Mouse (Mus musculus): ENCODE data around the gene Hopx. TPM values are rescaled to one million over a fixed set of nuclear protein-coding genes. Genes with fewer than 3 reads are reported as not detected.

The Hopx gene
- total and polyA plus RNA-seq, 2 experiments from 2014 or later, result 7.3 to 69.6 TPM

- H3K9ac ChIP-seq (replicated peaks; ENCODE audit: low read length), result no peak overlapping the region
- H3K36me3 ChIP-seq (ENCODE audit: insufficient read depth, low read length), result no peaks in the 10 kb centered on the region
- H3K4me1 ChIP-seq (ENCODE audit: insufficient read depth, low read length), result no peaks in the 10 kb centered on the region
- H3K27me3 ChIP-seq (ENCODE audit: insufficient read depth, low read length), result no peaks in the 10 kb centered on the region
- DNase-seq (ENCODE audit: low spot score) (no peak), ATAC-seq (no peak)
- H3K27ac ChIP-seq, result no peak overlapping the region
- 0 out of 2 replicates have a peak, but pooled peaks cover 2% of the 10 kb centered on the region for H3K9me3 ChIP-seq (ENCODE audit: low read length)
- TF ChIP-seq CTCF (IDR thresholded peaks at IDR 0.05; ENCODE audit: low read depth), result no peak
- H3K4me3 ChIP-seq (ENCODE audit: low read length), result no peak overlapping the region
- no peak overlapping the region for H3K4me2 ChIP-seq (ENCODE audit: low read depth, low read length)
- 93% methylated on average over 10 of the region's 10 CpGs for WGBS
These were observed 76.5 kb downstream of the Hopx start for GRCm38 (mm10) chr5:77038451-77038850.

Other genes with a start within 250 kb of the Hopx start
- 9.9 and 15.1 TPM in 2 replicates for gene Aasdh, start 209.6 kb downstream of the Hopx start, total RNA-seq (2014; rRNA removed)
- 10.2 and 12.8 TPM in 2 replicates for gene Aasdh, start 209.6 kb downstream of the Hopx start, polyA plus RNA-seq (2015; fragmentation: Nextera tagmentation; extraction: Ambion mirVana)
- gene Paics, start 163.8 kb downstream of the Hopx start, total RNA-seq (2014; rRNA removed), result 114 and 129 TPM in 2 replicates
- gene Paics, start 163.8 kb downstream of the Hopx start, polyA plus RNA-seq (2015; fragmentation: Nextera tagmentation; extraction: Ambion mirVana), result 166 and 176 TPM in 2 replicates
- gene Ppat, start 163.5 kb downstream of the Hopx start, total RNA-seq (2014; rRNA removed), result 7.4 and 13.0 TPM in 2 replicates
- gene Ppat, start 163.5 kb downstream of the Hopx start, polyA plus RNA-seq (2015; fragmentation: Nextera tagmentation; extraction: Ambion mirVana), result 10.7 and 12.2 TPM in 2 replicates
- gene Srp72, start 140.4 kb downstream of the Hopx start, total RNA-seq (2014; rRNA removed), result 53.0 and 55.2 TPM in 2 replicates
- gene Srp72, start 140.4 kb downstream of the Hopx start, polyA plus RNA-seq (2015; fragmentation: Nextera tagmentation; extraction: Ambion mirVana), result 72.9 and 78.7 TPM in 2 replicates
- not detected in 2 replicates for gene Arl9, start 111.1 kb downstream of the Hopx start, total RNA-seq (2014; rRNA removed)
- gene Arl9, start 111.1 kb downstream of the Hopx start, polyA plus RNA-seq (2015; fragmentation: Nextera tagmentation; extraction: Ambion mirVana), result not detected in 2 replicates
- 0.11 and 0.63 TPM in 2 replicates for gene Thegl, start 99.1 kb downstream of the Hopx start, total RNA-seq (2014; rRNA removed)
- gene Thegl, start 99.1 kb downstream of the Hopx start, polyA plus RNA-seq (2015; fragmentation: Nextera tagmentation; extraction: Ambion mirVana), result 0.81 and 0.82 TPM in 2 replicates
- gene Spink2, start 96.3 kb upstream of the Hopx start, total RNA-seq (2014; rRNA removed), result not detected in 2 replicates
- gene Spink2, start 96.3 kb upstream of the Hopx start, polyA plus RNA-seq (2015; fragmentation: Nextera tagmentation; extraction: Ambion mirVana), result 0.26 and 0.61 TPM in 2 replicates
- 9.0 and 9.1 TPM in 2 replicates for gene Rest, start 150.4 kb upstream of the Hopx start, total RNA-seq (2014; rRNA removed)
- gene Rest, start 150.4 kb upstream of the Hopx start, polyA plus RNA-seq (2015; fragmentation: Nextera tagmentation; extraction: Ambion mirVana), result 4.1 and 4.4 TPM in 2 replicates
- 16.3 and 18.7 TPM in 2 replicates for gene Noa1, start 195.0 kb upstream of the Hopx start, total RNA-seq (2014; rRNA removed)
- gene Noa1, start 195.0 kb upstream of the Hopx start, polyA plus RNA-seq (2015; fragmentation: Nextera tagmentation; extraction: Ambion mirVana), result 33.3 and 34.7 TPM in 2 replicates
- gene Polr2b, start 195.0 kb upstream of the Hopx start, total RNA-seq (2014; rRNA removed), result 46.4 and 61.0 TPM in 2 replicates
- gene Polr2b, start 195.0 kb upstream of the Hopx start, polyA plus RNA-seq (2015; fragmentation: Nextera tagmentation; extraction: Ambion mirVana), result 48.8 and 50.9 TPM in 2 replicates